Mouse (Mus musculus): ENCODE results near the gene 2410137M14Rik.

- TF ChIP-seq POLR2A (IDR thresholded peaks at IDR 0.05; ENCODE audit: control insufficient read depth, low read depth, low read length) = no peak
- no peak for TF ChIP-seq CTCF (IDR thresholded peaks at IDR 0.05; ENCODE audit: control insufficient read depth, insufficient read depth, insufficient replicate concordance, low read depth, low read length)
These were observed 36.8 kb downstream of the 2410137M14Rik start for GRCm38 (mm10) chr17:36944121-36944775.

All from testis, adult 2 months (tissue).